Mouse (Mus musculus): ENCODE measurements at regions not wholly inside any gene's neighbourhood (a gene's known extent, or its start where the extent isn't known, plus 50 kb on each side); places are given as distances from the start of the nearest gene placed in this dataset.

- no peak overlapping the region for H3K4me3 ChIP-seq (ENCODE audit: control insufficient read depth in 1 of 2, insufficient read depth in 1 of 2, low read depth in 1 of 2, low read length in 2 of 2)
- no peaks in the 10 kb centered on the region for H3K27me3 ChIP-seq (ENCODE audit: control insufficient read depth, insufficient read depth, low read length)
- H3K9me3 ChIP-seq (ENCODE audit: control insufficient read depth, low read length) = no peaks in the 10 kb centered on the region
- no peaks in the 10 kb centered on the region for H3K36me3 ChIP-seq (ENCODE audit: control insufficient read depth, insufficient read depth, low read length)
- H3K4me1 ChIP-seq (ENCODE audit: control insufficient read depth in 2 of 2, insufficient read depth in 2 of 2, low read length in 2 of 2) = peaks cover 14 to 31% of the 10 kb centered on the region in 2 experiments
- H3K27ac ChIP-seq (replicated peaks in 1 of 2; ENCODE audit: control insufficient read depth in 1 of 2, insufficient read depth in 1 of 2, low read depth in 2 of 2, low read length in 2 of 2) = no peak overlapping the region
- H3K4me2 ChIP-seq (ENCODE audit: low read length) = no peak overlapping the region
- ATAC-seq (ENCODE audit: insufficient number of reproducible peaks, insufficient read depth, low FRiP score, low read depth) = no peak
- no peak overlapping the region for H3K9ac ChIP-seq (ENCODE audit: low read length)
- WGBS = 85% methylated on average over 8 of the region's 8 CpGs
These were observed 163.9 kb upstream of the Ncam1 start for GRCm38 (mm10) chr9:49962561-49963071.

- Histone ChIP-seq H3K4me3 (ENCODE audit: control insufficient read depth in 1 of 2, insufficient read depth in 1 of 2, low read depth in 1 of 2, low read length in 2 of 2) (no peak overlapping the region), H3K27ac (replicated peaks in 1 of 2; ENCODE audit: control insufficient read depth in 1 of 2, insufficient read depth in 1 of 2, low read depth in 2 of 2, low read length in 2 of 2) (no peak overlapping the region), H3K4me2 (ENCODE audit: low read length) (no peak overlapping the region), H3K36me3 (ENCODE audit: control insufficient read depth, insufficient read depth, low read length) (no peaks in the 10 kb centered on the region), H3K27me3 (ENCODE audit: control insufficient read depth, insufficient read depth, low read length) (no peaks in the 10 kb centered on the region), H3K9me3 (ENCODE audit: control insufficient read depth, low read length) (no peaks in the 10 kb centered on the region), H3K9ac (ENCODE audit: low read length) (no peak overlapping the region), H3K4me1 (ENCODE audit: control insufficient read depth in 2 of 2, insufficient read depth in 2 of 2, low read length in 2 of 2) (peaks cover 14 to 34% of the 10 kb centered on the region in 2 experiments)
- WGBS = 55% methylated on average over 3 of the region's 3 CpGs
- ATAC-seq (ENCODE audit: insufficient number of reproducible peaks, insufficient read depth, low FRiP score, low read depth) = no peak
These were observed 163.2 kb upstream of the Ncam1 start for GRCm38 (mm10) chr9:49961965-49962364.

DNA sequence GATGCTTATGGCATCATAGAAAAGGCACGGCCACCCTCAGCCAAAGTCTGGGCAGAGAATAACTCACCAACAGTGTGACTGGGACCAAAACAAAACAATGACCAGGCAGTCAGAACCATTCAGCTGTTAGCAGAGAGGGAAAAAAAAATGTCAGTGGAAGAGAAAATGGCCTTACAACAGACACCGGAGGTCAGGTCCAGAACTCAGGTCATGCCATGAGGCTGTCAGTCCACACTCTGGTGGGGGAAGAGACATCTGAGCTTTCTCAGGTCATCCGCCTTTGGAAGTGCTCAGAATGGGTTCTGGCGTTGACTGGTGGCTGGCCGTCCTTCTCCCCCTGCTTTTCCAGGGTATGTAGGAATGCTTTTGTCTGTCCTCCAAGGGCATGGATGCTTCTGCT lies 162.6 kb upstream of the Ncam1 start:
- no peak for ATAC-seq (ENCODE audit: insufficient number of reproducible peaks, insufficient read depth, low FRiP score, low read depth)
- WGBS = 72% methylated on average over 5 of the region's 5 CpGs
- Histone ChIP-seq H3K4me2 (ENCODE audit: low read length) (no peak overlapping the region), H3K9me3 (ENCODE audit: control insufficient read depth, low read length) (no peaks in the 10 kb centered on the region), H3K27ac (replicated peaks in 1 of 2; ENCODE audit: control insufficient read depth in 1 of 2, insufficient read depth in 1 of 2, low read depth in 2 of 2, low read length in 2 of 2) (no peak overlapping the region), H3K36me3 (ENCODE audit: control insufficient read depth, insufficient read depth, low read length) (no peaks in the 10 kb centered on the region), H3K9ac (ENCODE audit: low read length) (no peak overlapping the region), H3K4me3 (ENCODE audit: control insufficient read depth in 1 of 2, insufficient read depth in 1 of 2, low read depth in 1 of 2, low read length in 2 of 2) (no peak overlapping the region), H3K27me3 (ENCODE audit: control insufficient read depth, insufficient read depth, low read length) (no peaks in the 10 kb centered on the region), H3K4me1 (ENCODE audit: control insufficient read depth in 2 of 2, insufficient read depth in 2 of 2, low read length in 2 of 2) (peaks cover 14 to 34% of the 10 kb centered on the region in 2 experiments)

GRCm38 (mm10) chr9:49959987-49960386 lies 161.3 kb upstream of the Ncam1 start:
- Histone ChIP-seq H3K27me3 (ENCODE audit: control insufficient read depth, insufficient read depth, low read length) (no peaks in the 10 kb centered on the region), H3K36me3 (ENCODE audit: control insufficient read depth, insufficient read depth, low read length) (no peaks in the 10 kb centered on the region), H3K4me2 (ENCODE audit: low read length) (no peak overlapping the region), H3K4me1 (ENCODE audit: control insufficient read depth in 2 of 2, insufficient read depth in 2 of 2, low read length in 2 of 2) (peaks cover 16 to 34% of the 10 kb centered on the region in 2 experiments), H3K9me3 (ENCODE audit: control insufficient read depth, low read length) (no peaks in the 10 kb centered on the region), H3K4me3 (ENCODE audit: control insufficient read depth in 1 of 2, insufficient read depth in 1 of 2, low read depth in 1 of 2, low read length in 2 of 2) (no peak overlapping the region), H3K27ac (replicated peaks in 1 of 2; ENCODE audit: control insufficient read depth in 1 of 2, insufficient read depth in 1 of 2, low read depth in 2 of 2, low read length in 2 of 2) (peak overlapping the region in 1 of 2 experiments; percentile 43; a peak in 1 of 4 replicates), H3K9ac (ENCODE audit: low read length) (no peak overlapping the region)
- 36% methylated on average over 10 of the region's 10 CpGs for WGBS
- ATAC-seq (ENCODE audit: insufficient number of reproducible peaks, insufficient read depth, low FRiP score, low read depth) = no peak

- Histone ChIP-seq H3K27me3 (ENCODE audit: control insufficient read depth, insufficient read depth, low read length) (no peaks in the 10 kb centered on the region), H3K4me2 (ENCODE audit: low read length) (no peak overlapping the region), H3K9ac (ENCODE audit: low read length) (no peak overlapping the region), H3K27ac (replicated peaks in 1 of 2; ENCODE audit: control insufficient read depth in 1 of 2, insufficient read depth in 1 of 2, low read depth in 2 of 2, low read length in 2 of 2) (no peak overlapping the region), H3K9me3 (ENCODE audit: control insufficient read depth, low read length) (no peaks in the 10 kb centered on the region), H3K4me3 (ENCODE audit: control insufficient read depth in 1 of 2, insufficient read depth in 1 of 2, low read depth in 1 of 2, low read length in 2 of 2) (no peak overlapping the region), H3K4me1 (ENCODE audit: control insufficient read depth in 2 of 2, insufficient read depth in 2 of 2, low read length in 2 of 2) (peaks cover 16 to 34% of the 10 kb centered on the region in 2 experiments), H3K36me3 (ENCODE audit: control insufficient read depth, insufficient read depth, low read length) (no peaks in the 10 kb centered on the region)
- 60% methylated on average over 3 of the region's 3 CpGs for WGBS
- no peak for ATAC-seq (ENCODE audit: insufficient number of reproducible peaks, insufficient read depth, low FRiP score, low read depth)
These were observed 160.2 kb upstream of the Ncam1 start for GRCm38 (mm10) chr9:49958890-49959289.

DNA sequence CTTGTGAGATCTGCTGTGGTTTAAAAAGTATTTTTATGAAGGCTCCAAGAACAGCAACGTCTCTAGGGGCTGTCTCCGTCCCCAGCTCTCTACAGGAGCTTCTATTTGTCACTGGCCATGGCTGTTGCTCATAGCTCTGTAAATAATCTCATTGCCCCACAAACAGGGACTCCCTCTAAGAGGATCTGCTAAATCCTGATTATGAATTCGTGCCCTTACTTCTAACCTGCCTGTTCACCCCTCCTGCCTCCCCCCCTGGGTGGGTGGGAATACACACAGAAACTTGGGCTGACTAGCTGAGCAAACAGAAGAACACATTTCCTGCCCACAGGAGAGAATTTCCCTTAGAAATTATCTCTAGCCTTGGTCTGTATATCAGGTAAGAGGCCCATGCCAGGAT lies 155.9 kb upstream of the Ncam1 start:
- peaks cover 8% of the 10 kb centered on the region in 2 experiments; a peak in 3 of 4 replicates for H3K4me1 ChIP-seq (ENCODE audit: control insufficient read depth in 2 of 2, insufficient read depth in 2 of 2, low read length in 2 of 2)
- no peak for ATAC-seq (ENCODE audit: insufficient number of reproducible peaks, insufficient read depth, low FRiP score, low read depth)
- no peaks in the 10 kb centered on the region for H3K27me3 ChIP-seq (ENCODE audit: control insufficient read depth, insufficient read depth, low read length)
- H3K4me3 ChIP-seq (ENCODE audit: control insufficient read depth in 1 of 2, insufficient read depth in 1 of 2, low read depth in 1 of 2, low read length in 2 of 2) = no peak overlapping the region
- H3K4me2 ChIP-seq (ENCODE audit: low read length) = no peak overlapping the region
- no peaks in the 10 kb centered on the region for H3K36me3 ChIP-seq (ENCODE audit: control insufficient read depth, insufficient read depth, low read length)
- H3K27ac ChIP-seq (replicated peaks in 1 of 2; ENCODE audit: control insufficient read depth in 1 of 2, insufficient read depth in 1 of 2, low read depth in 2 of 2, low read length in 2 of 2) = no peak overlapping the region
- H3K9me3 ChIP-seq (ENCODE audit: control insufficient read depth, low read length) = no peaks in the 10 kb centered on the region
- 41% methylated on average over 3 of the region's 3 CpGs for WGBS
- H3K9ac ChIP-seq (ENCODE audit: low read length) = no peak overlapping the region

DNA sequence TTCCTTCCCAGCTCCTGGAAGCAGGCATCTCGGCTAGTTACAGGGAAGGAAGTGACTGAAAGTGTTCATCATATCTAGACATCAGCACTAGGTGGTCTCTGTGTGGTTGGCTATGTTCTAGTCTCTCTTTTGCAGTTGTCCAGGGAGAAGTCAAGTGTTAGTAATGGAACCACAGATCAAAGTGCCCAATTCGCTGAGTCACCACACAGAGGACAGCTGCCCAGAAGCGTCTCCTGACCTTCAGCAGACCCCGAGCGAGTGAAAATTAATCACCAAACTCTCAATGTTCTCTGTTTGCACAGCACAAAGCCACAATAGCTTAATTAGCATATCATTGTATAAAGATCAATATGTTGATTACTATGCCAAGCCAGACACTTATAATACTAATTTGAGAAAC lies 151.6 kb upstream of the Ncam1 start:
- ATAC-seq (ENCODE audit: insufficient number of reproducible peaks, insufficient read depth, low FRiP score, low read depth) = no peak
- 74% methylated on average over 5 of the region's 5 CpGs for WGBS
- Histone ChIP-seq H3K4me2 (ENCODE audit: low read length) (no peak overlapping the region), H3K9me3 (ENCODE audit: control insufficient read depth, low read length) (no peaks in the 10 kb centered on the region), H3K9ac (ENCODE audit: low read length) (no peak overlapping the region), H3K27ac (replicated peaks in 1 of 2; ENCODE audit: control insufficient read depth in 1 of 2, insufficient read depth in 1 of 2, low read depth in 2 of 2, low read length in 2 of 2) (no peak overlapping the region), H3K4me3 (ENCODE audit: control insufficient read depth in 1 of 2, insufficient read depth in 1 of 2, low read depth in 1 of 2, low read length in 2 of 2) (no peak overlapping the region), H3K36me3 (ENCODE audit: control insufficient read depth, insufficient read depth, low read length) (no peaks in the 10 kb centered on the region), H3K27me3 (ENCODE audit: control insufficient read depth, insufficient read depth, low read length) (no peaks in the 10 kb centered on the region), H3K4me1 (ENCODE audit: control insufficient read depth in 2 of 2, insufficient read depth in 2 of 2, low read length in 2 of 2) (peaks cover 0 to 2% of the 10 kb centered on the region in 2 experiments; a peak in 1 of 4 replicates)

GRCm38 (mm10) chr9:49948546-49948945 lies 149.8 kb upstream of the Ncam1 start:
- Histone ChIP-seq H3K27ac (replicated peaks in 1 of 2; ENCODE audit: control insufficient read depth in 1 of 2, insufficient read depth in 1 of 2, low read depth in 2 of 2, low read length in 2 of 2) (no peak overlapping the region), H3K9me3 (ENCODE audit: control insufficient read depth, low read length) (no peaks in the 10 kb centered on the region), H3K4me3 (ENCODE audit: control insufficient read depth in 1 of 2, insufficient read depth in 1 of 2, low read depth in 1 of 2, low read length in 2 of 2) (no peak overlapping the region), H3K4me1 (ENCODE audit: control insufficient read depth in 2 of 2, insufficient read depth in 2 of 2, low read length in 2 of 2) (no peaks in the 10 kb centered on the region), H3K9ac (ENCODE audit: low read length) (no peak overlapping the region), H3K27me3 (ENCODE audit: control insufficient read depth, insufficient read depth, low read length) (no peaks in the 10 kb centered on the region), H3K36me3 (ENCODE audit: control insufficient read depth, insufficient read depth, low read length) (no peaks in the 10 kb centered on the region), H3K4me2 (ENCODE audit: low read length) (no peak overlapping the region)
- ATAC-seq (ENCODE audit: insufficient number of reproducible peaks, insufficient read depth, low FRiP score, low read depth) = no peak
- WGBS = 78% methylated on average over 4 of the region's 4 CpGs

All from heart, embryonic 14.5 days (tissue).